Mouse (Mus musculus) gastrocnemius, adult 8-10 months (tissue): ENCODE data around the gene Sall1. TPM values are rescaled to one million over a fixed set of nuclear protein-coding genes. Genes with fewer than 3 reads are reported as not detected.

Experiments
- DNase-seq, 2 experiments: peaks; one replicate each; pipeline ENCODE4 v3.0.0; 2022; ENCODE audit warnings: low spot score in 2 of 2
- total RNA-seq, 4 experiments: library from RNA; stranded (reverse); gene quantifications; 2 replicates each; pipeline ENCODE4 v1.2.4; 2022

The Sall1 gene
- total RNA-seq, result not detected

DNA sequence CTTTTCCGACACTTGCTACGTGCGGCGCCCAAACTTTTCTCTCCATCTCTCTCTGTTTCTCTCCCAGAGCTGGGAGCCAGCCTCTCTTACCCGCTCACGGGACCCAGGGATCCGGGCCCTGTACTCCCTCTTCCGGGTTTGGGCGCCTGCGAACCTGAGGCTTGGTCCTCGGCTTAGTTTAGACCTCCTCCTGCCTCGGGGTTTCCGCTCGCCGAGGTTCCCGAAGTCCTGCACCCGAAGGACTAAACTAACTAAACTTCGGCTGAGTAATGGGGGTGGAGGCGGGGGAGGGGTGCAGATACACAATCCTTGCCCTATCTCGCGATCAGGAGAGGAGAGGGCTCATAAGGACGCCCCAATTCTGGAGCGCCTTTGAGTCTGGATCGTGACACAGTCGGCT is at the start of gene Sall1:
Gene Sall1, minus strand, starts transcription at position 223 of the 400 bp plus-strand sequence.
- no peak for DNase-seq

DNA sequence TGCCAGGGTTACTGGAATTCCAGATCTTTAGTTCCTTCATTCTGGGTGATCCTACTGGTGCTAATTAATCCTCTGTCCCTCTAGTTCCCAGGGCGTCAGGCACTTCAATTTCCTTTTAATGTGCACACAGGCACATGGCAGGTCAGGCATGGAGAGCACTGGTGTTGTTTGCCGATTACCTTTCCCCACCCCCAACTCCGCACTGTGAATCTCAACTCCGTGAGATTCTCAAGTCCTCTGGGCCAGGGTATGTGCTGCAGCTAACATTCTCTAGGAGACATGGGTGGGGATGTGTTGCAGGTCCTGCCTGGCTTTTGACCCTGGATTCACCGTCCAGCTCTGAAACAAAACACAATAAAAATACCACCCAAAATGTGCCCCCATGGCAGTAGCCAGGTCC is 46.0 kb upstream of the Sall1 start:
- no peak for DNase-seq

DNA sequence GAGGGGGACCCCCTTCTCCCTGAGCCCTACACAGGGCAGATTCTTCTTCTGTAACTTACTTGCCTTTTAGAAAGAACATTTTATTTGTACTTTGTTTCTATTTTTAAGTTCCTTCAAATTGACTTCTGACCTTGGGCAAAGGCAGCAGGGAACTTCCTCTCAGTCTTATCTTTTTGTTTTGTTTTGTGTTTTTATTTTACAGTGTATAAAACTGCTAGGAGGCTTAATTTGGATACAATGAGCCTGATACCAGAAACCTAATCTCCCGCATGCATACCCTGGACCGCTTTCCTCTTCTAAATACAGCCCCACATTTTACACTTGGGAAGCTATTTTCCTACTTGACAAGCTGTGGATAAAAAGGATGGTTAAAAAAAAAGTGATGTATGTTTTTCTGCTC is 35.2 kb upstream of the Sall1 start:
- DNase-seq, result no peak

DNA sequence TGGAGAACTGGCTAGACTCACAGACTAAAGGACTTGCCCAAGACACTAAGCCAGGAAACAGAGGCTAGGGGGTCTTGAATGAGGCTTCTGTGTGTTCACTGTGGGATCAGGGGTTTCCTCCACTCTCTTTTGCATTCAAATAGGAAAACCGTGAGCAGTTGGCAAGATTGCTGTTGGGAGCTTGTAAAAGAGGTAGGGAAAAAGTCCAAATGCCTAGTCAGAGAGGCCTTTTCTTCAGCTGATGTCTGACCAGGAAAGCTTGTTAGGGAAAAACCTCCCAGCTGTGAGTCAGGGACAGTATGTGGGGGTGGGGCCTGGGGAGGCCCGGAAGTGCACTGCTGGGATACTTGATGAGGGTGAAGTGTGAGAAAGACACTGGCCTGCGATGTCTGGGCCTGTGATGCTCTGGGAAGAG is 29.0 kb upstream of the Sall1 start:
- no peak for DNase-seq

DNA sequence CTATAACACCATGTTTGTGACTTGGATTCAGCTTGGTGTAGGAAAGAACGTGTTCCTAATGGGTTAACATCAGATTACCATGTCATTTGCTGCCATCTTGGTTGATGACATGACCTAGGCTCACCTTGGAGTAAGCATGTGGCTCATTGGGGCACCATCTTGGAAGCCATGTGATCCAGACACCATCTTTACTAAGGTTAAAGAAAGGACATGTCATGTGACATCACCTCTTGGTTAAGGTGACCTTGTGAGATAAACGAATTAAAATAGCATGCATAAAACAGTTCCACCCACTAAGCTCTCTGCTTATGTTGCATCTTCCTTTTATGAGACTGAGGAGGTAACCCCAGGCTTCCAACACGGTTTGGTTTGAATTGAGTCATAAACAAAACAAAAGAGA is 23.5 kb upstream of the Sall1 start:
- no peak for DNase-seq

DNA sequence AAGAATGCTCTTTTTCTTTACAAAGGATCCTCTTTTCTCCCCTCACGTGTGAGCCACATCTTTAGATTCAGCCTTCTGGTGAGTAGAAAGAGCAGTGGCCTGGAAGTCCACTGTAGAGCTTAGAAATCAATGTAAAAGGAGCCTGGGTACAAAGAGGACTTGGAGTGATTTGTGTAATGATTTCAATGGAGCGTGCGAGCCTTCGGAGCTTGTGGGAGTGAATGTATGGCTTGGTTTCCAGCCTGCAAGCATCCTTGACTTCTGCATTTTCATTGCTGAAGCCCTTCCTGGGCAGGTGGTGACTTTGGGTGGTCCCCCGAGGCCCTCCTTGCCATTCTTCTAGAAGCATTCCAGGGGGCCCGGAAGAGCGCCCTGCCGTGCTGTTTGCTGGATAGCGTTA is 20.1 kb upstream of the Sall1 start:
- no peak for DNase-seq

DNA sequence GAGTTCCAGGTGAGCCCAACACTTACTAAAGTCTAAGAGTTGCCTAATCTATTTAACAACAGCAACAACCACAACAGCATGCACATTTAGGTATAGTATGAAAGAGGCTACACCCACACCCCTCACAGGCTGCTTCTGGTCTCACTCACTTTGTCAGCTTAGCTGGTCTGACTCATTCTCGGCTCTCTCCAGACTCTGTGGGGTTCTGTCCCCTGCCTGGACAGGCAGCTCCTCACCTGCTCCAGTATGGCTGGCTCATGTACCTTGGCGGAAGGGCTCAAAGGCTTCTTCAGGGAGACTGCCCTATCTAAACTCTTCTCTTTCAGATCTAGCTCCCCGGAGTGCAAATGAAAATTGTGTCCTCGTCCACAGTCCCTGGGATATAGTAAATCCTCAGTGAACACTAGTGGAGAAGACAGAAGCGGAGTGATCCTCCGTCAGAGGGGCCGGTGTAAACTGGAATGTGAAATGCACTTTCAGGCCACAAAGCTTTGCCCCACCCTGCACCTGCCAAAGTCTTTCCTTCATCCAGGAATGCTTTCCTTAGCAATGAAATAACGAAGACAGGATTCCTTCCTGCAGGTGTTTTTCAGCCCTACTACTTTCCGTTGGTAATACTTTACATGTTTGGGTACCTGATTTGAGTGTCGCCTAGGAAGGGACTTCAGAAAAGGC is 19.5 kb upstream of the Sall1 start:
- no peak for DNase-seq

DNA sequence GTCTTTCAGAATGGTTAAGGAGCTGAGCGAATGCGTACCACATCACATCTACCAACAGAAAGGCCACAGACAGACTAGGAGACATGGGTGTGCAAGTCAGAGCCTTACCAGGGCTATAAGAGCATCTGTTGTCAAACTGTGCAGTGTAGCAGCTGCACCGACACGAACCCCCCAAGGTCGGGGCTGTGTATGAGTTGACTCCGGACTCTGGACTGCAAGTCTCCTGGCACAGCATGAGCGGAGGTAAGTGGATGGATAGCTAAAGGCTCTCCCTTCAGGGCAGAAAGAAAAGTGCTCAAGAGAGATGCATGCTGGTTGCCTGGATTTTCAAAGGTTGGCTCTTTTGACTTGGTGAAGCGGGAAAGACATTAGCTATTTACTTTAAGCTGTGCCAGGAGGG is 16.8 kb upstream of the Sall1 start:
- DNase-seq, result no peak

DNA sequence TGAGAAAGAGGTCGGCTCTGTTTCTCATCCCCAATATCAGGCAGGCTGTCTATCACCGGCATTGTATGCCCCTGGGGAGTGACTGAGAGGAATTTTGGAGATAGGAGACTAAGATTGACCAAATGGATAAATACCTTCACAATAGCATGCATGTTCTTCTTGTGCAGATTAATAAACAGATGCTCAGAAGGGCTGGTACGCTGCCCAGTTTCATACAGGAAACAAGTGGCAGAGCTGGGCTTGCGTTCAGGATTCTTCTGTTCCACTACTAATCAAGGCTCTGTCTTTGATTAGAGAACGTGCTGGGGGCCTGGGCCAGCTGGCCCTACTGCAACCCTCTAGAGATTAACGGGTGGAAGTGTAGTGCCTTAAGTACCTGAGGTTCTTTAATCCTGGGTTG is 15.5 kb upstream of the Sall1 start:
- DNase-seq, result no peak

DNA sequence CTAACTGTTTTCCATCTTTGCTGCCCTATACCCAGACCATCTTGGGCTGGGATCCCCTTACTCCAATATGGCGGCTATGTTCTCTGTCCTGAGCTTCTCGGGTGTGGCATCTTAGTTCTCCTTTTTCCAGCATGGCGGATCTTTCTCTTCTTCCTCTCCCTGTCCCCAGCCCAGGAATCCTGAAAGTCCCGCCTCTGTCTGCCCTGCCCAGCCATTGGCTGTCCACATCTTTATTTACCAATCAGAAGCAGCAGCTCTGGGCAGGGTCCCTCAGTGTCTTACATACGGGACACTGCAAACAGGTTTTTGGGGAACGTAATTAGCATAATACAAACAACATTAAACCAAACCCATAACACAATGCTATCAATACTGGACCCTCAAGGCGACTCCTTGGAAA is 8.9 kb upstream of the Sall1 start:
- DNase-seq, result no peak

DNA sequence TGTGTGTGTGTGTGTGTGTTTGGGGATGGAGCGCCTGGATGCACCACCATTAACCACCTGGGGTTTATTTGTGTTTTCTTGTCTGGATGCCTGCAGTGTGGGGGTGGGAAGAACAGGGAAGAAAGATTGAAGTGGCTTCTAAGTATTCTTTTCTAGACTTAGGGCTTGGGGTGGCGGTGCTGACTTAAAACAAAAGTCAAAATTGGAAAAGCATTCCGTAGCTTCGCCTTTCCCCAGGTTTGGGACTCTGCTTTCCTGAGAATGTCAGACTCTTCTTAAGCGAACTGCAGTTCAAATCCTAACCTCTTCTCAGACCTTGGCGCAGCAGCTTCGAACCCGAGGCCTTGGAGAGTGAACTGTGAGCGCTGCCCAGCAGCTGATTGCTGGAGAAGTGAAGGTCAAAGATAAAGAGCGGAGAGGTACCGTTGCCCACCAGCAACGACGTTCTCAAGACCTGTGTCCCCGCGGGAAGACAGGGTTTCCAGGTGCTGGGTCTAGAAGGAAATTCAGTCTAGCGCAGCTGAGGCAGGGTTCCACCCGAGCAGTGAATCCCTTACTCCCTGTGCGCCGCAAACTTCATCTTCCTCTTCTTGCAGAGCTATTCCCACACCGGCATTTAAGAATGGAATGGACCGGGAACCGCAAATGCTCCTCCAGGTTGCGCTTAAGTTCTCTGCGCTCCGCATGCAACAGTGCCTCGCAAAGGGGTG is 2.8 kb upstream of the Sall1 start:
- DNase-seq, result no peak

DNA sequence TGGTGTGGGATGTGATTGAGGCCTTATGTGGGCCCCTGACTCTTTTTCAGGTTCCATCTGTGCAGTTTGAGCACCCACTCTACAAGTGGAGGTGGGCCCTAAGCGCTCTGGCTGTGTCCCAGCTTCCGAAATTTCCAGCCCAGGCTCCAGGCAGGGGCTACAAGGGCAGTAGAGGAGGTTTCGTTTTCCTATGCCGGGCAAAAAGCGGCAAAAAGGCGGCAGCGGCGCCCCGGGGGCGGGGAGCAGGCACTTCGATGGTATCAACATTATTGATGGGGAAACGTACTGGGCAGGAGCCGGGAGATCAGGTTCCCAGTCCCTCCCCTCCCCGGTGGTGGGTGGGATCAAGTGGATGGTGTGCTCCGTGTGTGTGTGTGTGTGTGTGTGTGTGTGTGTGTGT is 2.3 kb upstream of the Sall1 start:
- no peak for DNase-seq

DNA sequence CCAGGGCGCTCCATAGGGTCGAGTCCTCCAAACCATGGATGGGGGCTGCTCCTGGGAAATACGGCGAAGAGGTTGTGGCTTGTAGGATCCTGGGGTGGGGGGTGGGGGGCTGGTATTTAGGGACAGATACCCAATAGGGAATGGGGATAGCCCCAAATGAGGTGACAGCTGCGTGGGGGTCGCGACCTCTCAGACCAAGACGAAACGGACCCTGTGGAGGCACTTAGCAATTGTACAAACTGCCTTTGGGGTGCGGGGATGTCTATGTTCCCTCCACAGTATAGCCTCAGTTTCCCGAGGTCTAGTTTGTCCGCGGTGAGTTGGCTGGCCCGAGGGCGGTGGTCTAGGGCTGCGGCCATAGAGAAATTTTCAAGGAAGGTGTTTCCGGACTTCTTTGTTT is 1.8 kb upstream of the Sall1 start:
- no peak for DNase-seq

DNA sequence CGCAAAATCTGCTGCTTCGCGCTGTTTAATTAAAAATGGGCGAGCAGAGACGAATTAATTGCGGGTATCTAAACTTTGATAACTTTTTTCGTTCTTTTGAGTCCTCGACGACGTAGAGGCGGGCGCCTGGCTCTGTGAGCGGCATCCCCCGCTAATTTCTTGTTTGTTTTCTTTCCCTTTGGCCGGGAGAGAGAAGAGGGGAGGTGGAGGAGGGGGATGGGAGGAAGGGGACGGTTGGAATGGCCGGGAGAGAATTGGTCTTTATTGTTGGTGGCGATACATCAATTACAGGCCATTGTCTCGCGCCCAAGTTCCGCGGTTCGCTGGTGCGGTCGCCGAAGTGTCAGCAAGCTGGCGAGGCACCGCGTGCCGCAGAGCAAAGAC is 1.2 kb upstream of the Sall1 start:
- DNase-seq, result no peak

DNA sequence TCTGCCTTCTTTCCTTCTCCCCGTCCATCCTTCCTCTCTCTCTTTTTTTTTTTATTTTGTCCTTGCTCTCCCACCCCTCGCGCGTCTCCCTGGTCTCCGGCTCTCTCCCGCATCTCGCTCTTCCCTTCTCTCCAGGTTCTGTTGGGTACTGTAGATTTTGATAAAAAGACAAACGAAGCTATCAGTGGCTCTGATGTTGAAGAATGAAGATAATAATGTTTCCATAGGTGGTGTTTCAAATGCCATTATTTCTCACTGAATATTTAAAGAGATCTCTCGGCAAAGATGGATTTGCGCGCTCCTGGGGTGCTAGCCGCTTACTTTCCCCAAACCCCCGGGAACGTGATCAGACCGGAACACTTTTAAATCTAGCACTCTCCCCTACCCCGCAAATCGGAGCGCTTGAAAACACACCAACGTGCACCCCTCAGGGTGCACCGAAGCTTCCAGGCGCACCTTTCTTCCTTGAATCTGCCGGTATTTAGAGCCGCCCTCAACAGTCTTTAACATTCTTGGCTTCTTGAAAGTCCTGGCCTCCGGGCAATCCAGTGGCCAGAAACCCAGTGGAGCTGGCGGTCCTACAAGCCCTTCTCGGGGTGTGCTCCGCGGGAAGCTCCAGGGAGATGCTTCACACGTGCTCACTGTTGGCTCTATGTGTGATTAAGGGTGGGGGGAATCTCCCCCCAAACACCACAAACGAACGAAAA is 702 bp upstream of the Sall1 start:
- no peak for DNase-seq

DNA sequence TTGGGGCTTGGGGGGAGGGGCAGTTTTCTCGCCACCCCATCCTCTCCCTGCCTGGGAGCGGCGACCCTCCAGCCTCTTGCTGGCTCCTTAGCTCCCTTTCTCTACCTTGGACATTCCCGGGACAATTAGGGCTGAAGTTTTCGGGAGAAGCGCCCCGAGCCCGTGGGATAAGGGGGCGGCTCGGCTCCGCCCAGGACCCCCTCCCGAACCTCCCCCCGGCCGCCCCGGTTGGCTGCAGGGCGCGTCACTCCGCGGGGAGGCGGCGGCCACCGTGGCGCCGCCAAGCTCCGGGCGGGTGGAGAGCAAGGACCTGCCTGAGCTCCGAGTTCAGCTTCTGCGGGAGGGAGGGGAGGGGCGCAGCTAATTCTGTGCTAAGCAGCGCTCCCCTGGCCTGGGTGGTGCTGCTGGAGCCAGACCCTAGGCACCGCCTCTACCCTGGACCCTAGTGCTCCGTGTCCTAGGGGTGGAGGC is 556 bp downstream of the Sall1 start:
- no peak for DNase-seq

DNA sequence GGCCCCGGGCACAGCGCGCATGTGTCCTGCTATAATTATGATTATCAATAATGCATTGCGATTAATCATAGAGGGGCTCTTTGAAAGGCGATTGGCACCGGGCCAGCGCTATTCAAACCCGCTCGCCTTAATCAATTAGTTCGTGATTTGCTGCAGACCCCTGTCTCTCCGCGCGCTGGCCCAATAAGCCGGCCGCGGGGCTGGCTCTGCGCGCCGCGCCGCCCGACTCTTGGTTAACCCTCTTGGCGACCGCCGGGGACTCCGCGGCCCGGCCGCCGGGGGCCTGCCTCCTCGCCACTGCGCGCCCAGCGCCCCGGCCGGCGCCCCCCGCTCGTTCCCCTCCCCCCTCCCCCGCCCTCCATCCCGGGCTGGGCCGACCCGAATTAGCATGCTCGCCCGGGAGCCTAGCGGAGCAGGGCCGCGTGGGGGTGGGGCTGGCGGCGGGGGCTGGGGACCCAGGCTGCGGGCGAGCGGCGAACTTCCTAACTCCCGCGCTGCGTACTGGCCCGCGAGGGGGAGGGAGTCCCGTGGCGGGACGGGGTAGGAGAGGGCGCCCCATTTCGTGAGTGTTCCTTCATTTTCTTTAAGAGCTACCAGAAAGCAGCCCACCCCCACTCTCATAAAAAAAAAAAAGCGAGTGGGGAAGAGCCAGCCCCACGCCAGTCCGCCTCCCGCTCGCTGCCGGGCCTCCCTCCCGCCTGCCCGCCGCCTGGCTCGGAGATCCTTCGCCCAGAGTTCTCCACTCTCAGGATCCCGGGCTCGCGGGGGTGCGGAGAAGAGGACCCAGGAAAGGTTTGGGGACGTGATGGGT is 1.2 kb downstream of the Sall1 start:
- DNase-seq, result no peak

DNA sequence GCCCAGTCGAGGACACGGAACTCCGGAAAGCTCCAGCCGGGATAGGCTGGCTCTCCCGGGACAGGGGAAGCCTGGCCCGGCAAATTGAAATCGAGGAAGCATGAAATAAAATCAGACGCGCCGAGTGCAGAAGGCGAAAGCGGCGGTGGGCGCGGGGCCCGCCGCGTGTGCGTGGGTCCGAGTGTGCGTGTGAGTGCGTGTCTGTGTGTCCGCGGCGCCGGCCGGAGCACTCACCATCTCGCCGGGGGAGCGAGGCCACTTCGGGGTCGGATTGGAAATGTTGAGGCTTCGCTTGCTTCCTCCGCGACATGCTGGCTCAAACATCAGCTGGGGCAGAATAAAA is 1.9 kb downstream of the Sall1 start:
- DNase-seq, result no peak

DNA sequence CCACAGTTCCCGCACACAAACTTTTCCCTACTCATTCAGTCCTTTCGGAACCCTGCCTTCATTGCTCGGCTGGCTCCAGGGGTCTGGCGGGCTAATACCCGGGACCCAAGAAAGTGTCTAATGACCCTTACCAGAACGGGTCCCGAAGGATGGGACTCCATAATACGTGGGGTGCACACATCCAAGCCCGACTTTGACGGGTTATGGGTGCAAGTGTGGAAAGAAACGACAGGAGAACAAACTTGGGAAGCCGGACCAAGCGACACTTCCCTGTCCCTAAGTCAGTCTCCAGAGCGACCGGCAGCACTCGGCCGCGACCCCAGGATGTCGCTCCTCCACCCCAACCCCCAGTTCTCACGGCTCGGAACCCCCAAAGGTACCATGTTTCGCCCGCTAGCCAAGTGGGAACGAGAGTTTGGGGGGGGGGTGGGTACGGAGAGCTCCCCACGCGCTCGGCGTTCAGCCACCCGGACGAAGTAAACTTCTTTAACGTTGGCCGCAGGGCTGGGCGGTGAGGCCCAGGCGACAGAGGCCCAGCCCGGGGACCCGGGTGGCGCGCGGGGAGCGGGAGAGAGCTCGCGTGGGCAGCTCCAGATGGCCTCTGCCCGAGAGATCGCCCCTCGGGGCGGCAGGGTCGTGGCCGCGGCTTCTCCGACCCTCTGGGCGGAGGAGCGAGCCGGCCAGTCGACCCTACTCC is 2.4 kb downstream of the Sall1 start:
- no peak for DNase-seq

DNA sequence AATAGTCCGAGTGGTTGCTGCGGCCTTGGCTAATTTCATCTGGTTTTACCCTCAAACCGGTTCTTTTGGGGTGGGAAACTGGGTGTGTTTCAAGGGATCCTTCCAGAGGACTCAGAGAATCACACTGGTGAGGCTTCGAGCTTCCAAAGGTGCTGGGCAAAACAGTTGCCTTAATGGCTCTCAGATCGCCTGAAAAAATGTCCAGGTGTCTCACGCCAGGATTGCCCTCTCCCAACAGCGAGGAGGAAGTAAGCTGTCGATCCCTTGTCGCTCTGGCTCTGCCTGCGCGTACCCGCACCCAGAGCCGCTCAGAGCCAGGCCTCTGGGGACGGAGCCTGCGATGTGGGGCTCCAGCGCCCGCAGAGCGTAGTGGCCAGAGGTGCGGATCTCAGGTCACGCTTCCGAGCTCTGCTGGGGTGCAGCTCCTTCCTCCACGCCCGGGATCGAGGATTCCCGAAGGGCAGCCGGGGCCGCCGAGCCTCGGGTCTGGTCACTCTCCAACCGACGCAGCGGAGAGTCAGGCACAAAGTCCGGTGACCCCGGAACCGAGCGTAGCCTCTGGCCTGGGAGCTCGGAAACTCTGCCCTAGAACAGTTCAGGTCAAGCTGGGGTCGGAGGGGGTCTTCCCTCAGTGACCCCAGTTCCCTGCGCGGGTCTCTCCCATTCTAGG is 3.1 kb downstream of the Sall1 start:
- no peak for DNase-seq

DNA sequence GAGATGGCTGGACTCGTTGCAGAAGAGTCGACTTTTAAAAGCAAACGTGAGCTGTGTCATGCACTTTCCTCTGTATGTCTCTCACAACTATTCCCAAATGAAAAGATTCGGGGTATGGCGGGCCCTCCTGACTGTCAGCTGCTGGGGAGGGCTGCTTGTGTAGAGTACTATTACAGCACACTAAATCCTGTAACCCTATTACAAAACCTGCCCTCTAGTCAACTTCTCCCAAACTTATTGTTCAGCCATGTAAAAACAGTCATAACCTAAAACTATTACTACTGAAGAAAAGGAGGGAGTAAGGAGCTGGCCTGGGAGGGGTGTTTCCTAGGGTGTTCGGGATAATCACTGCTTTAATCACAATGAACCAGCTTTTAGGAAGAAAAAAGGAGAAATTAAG is 4.1 kb downstream of the Sall1 start:
- no peak for DNase-seq
